Mouse (Mus musculus) megakaryocyte, embryonic 14.5 days (primary cell): ENCODE data around the gene Ccnl2.

Experiments used
- FLI1 ChIP-seq: IDR thresholded peaks from 2 replicates; pipeline ENCODE4 v1.6.1; 2012; ENCODE audit warnings: low read length, inconsistent platforms, mixed read lengths
- GATA1 ChIP-seq: IDR thresholded peaks from 3 replicates; pipeline ENCODE4 v1.6.1; 2012; ENCODE audit warnings: mixed read lengths, low read length, inconsistent platforms, borderline replicate concordance

DNA sequence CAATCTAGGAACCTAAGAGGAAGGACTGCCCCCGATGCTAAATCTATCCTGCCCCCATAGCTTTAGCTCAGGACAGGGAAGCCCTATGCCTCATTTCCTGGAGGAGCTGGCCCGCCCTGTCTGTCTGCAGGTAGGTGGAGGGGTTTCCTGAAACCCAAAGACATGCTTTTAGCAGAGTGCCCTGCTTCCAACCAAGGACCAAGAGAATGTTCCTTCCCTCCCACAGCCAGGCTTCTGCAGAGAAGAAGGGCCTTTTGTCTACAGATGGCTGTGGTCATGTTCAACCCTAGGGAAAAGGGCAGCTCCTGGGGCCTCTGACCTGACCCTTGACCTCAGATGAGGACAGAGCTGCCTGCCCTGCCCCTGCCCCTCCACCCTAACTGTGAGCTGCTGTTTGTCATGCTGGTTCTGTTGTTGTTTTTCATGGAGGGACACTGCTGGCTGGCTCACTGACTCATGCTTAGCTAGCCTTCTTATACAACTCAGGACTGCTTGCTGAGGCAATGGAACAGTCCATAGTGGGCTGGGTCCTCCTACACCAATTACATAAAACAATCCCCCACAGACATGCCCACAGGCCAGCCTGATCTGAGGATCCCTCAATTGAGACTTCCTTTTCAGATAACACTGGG is 35.5 kb upstream of the Ccnl2 start:
- TF ChIP-seq GATA1 = no peak
- TF ChIP-seq FLI1 = no peak
